Mouse (Mus musculus): Measurements from ENCODE around the gene Slc48a1. TPM values are rescaled to one million over a fixed set of nuclear protein-coding genes. Genes with fewer than 3 reads are reported as not detected.

Slc48a1 gene
- 24.7 TPM for total RNA-seq (2023)

GRCm38 (mm10) chr15:97778311-97779098 is at the start of gene Slc48a1:
Gene Slc48a1 (plus strand): TSS chr15:97778520.

DNA sequence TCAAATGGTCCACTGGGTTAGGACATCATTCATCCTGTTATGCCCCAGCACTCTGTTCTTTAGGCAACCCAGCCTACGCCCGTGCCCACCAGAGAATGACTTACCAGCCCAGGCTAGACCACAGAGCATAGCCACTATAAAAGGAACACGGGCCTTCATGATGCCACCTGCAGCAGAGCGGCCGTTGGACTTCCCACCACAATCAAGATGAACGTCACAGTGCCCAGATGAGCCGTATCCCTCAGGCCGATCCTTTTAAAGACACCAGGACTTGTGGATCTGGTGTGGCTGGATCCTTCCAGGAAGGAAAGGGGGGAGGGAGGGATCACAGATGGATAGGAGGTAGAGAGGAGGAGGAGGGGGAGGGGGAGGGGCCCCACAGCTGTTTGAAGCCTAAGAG is 47.2 kb upstream of the Slc48a1 start, which contains the start of gene Endou:
Gene Endou, minus strand, starts transcription at position 229 of the 400 bp plus-strand sequence.

DNA sequence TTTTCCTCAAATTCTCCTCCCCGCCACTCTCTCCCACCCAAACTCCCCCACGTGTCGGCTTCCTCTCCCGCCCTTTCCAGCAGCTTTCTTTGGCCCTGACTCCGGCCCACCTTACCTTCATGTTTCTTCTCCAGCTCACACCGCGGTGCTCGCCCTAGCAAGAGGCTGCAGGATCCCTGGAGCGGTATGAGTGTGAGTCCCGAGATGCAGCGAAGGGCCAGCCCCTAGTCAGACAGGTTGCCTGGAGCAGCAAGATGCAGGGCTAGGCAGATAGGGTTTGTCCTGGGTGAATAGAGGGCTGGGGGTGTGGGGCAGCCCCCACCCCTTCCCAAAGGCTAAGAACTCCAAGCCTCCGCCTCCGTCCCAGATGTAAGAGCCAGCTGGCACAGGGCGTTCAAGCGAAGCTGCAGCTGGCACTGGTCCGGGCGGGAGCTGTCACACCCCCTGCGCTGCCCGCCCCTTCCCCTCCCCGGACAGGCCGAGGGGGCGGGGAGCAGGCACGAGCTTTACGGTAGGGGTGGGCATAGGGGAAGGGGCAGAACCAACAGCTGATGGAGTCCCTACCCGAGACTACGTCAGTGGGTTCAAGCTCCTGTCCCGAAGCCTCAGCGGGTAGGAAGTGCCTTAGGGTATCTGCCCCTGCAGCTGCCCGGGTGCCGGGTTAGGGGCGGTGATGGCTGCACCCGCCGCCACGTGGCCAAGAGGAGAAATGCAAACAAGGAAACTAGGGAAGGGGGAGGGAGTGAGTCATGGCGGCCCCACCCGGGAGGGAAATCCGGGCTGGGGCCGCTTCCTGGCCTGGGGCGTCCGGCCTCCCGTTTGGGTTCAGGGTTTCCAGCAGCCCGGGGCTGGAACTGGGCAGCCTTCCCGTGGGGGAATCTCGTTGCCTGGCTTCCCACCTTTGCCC is 10.8 kb upstream of the Slc48a1 start, which contains the start of gene Rapgef3:
Gene Rapgef3, minus strand, starts transcription at position 693 of the 907 bp plus-strand sequence.

Other genes with a start within 250 kb of the Slc48a1 start
- gene Rpap3, start 72.7 kb upstream of the Slc48a1 start, total RNA-seq (2023), result 19.2 TPM
- gene Endou, start 47.2 kb upstream of the Slc48a1 start, total RNA-seq (2023), result 0.47 TPM
- gene Rapgef3, start 10.5 kb upstream of the Slc48a1 start, total RNA-seq (2023), result 2.7 TPM
- 142 TPM for gene Hdac7, start 66.0 kb downstream of the Slc48a1 start, total RNA-seq (2023)
- gene Vdr, start 132.1 kb downstream of the Slc48a1 start, total RNA-seq (2023), result 0.89 TPM
- 17.4 TPM for gene Tmem106c, start 185.7 kb downstream of the Slc48a1 start, total RNA-seq (2023)
- 0.59 TPM for gene Col2a1, start 226.2 kb downstream of the Slc48a1 start, total RNA-seq (2023)

Measured in CD4-positive naive resting alpha-beta T cell, adult 57 days (primary cell).